Mouse (Mus musculus): Measurements from ENCODE around the gene Odf2. TPM values are rescaled to one million over a fixed set of nuclear protein-coding genes. Genes with fewer than 3 reads are reported as not detected.
"Not testable (repeated sequence)": the region's sequence is repeated elsewhere in the genome, so short reads cannot be mapped to it uniquely, and the experiment has no call there.

Odf2 gene
- polyA plus RNA-seq, 2 experiments, result 23.5 to 29.6 TPM

GRCm38 (mm10) chr2:29879964-29880830 is 8.8 kb upstream of the Odf2 start:
- no peak overlapping the region for H3K4me3 ChIP-seq (ENCODE audit: insufficient read depth in 1 of 2, low read depth in 2 of 2, low read length in 2 of 2)
- peaks cover 2% of the 10 kb centered on the region; the same call in 1 of the 2 replicates for H3K9me3 ChIP-seq (ENCODE audit: control insufficient read depth, low read length)
- WGBS (ENCODE audit: insufficient replicate concordance), result 79% methylated on average over 17 of the region's 17 CpGs
- no peak overlapping the region for H3K4me2 ChIP-seq (ENCODE audit: low read depth)
- H3K4me1 ChIP-seq (replicated peaks; ENCODE audit: control insufficient read depth in 2 of 2, insufficient read depth in 2 of 2, low read length in 1 of 2), result peaks cover 0 to 3% of the 10 kb centered on the region in 2 experiments; a peak in 1 of 4 replicates
- no peak overlapping the region for H3K9ac ChIP-seq (replicated peaks)
- no peak overlapping the region for H3K27ac ChIP-seq
- no peak for ATAC-seq (ENCODE audit: insufficient read depth)
- no peak for DNase-seq (ENCODE audit: low read depth in 3 of 3, low spot score in 3 of 3)
- H3K36me3 ChIP-seq (replicated peaks; ENCODE audit: control insufficient read depth, insufficient read depth, low read depth), result peaks cover 39% of the 10 kb centered on the region
- H3K27me3 ChIP-seq (ENCODE audit: control insufficient read depth, insufficient read depth, low read length), result no peaks in the 10 kb centered on the region
- TF ChIP-seq EP300 (IDR thresholded peaks at IDR 0.05; ENCODE audit: low read depth), result no peak
- TF ChIP-seq CTCF (IDR thresholded peaks at IDR 0.05; ENCODE audit: low read depth), result no peak

- 59% methylated on average over 9 of the region's 9 CpGs for WGBS (ENCODE audit: insufficient replicate concordance)
- not testable (repeated sequence) for H3K9ac ChIP-seq (replicated peaks); H3K4me3 ChIP-seq (ENCODE audit: insufficient read depth in 1 of 2, low read depth in 2 of 2, low read length in 2 of 2); H3K27ac ChIP-seq; DNase-seq (ENCODE audit: low read depth in 3 of 3, low spot score in 3 of 3); H3K27me3 ChIP-seq (ENCODE audit: control insufficient read depth, insufficient read depth, low read length); H3K4me2 ChIP-seq (ENCODE audit: low read depth); ATAC-seq (ENCODE audit: insufficient read depth); H3K9me3 ChIP-seq (ENCODE audit: control insufficient read depth, low read length); H3K36me3 ChIP-seq (replicated peaks; ENCODE audit: control insufficient read depth, insufficient read depth, low read depth)
- peaks cover 14 to 16% of the 10 kb centered on the region in 2 experiments for H3K4me1 ChIP-seq (replicated peaks; ENCODE audit: control insufficient read depth in 2 of 2, insufficient read depth in 2 of 2, low read length in 1 of 2)
- peak; percentile 43; the same call in 1 of the 2 replicates for TF ChIP-seq CTCF (IDR thresholded peaks at IDR 0.05; ENCODE audit: low read depth)
These were observed 2.2 kb upstream of the Odf2 start for GRCm38 (mm10) chr2:29886659-29887292.

- Histone ChIP-seq H3K27ac (peak overlapping the region; percentile 91), H3K9ac (replicated peaks) (peak overlapping the region; percentile 98), H3K4me1 (replicated peaks; ENCODE audit: control insufficient read depth in 2 of 2, insufficient read depth in 2 of 2, low read length in 1 of 2) (peaks cover 14 to 16% of the 10 kb centered on the region in 2 experiments), H3K27me3 (ENCODE audit: control insufficient read depth, insufficient read depth, low read length) (peaks cover 5% of the 10 kb centered on the region), H3K4me2 (ENCODE audit: low read depth) (peak overlapping the region; percentile 99), H3K36me3 (replicated peaks; ENCODE audit: control insufficient read depth, insufficient read depth, low read depth) (peaks cover 34% of the 10 kb centered on the region), H3K4me3 (ENCODE audit: insufficient read depth in 1 of 2, low read depth in 2 of 2, low read length in 2 of 2) (peak overlapping the region; percentile 84 to 99), H3K9me3 (ENCODE audit: control insufficient read depth, low read length) (no peaks in the 10 kb centered on the region)
- under 1% methylated on average over 59 of the region's 61 CpGs for WGBS (ENCODE audit: insufficient replicate concordance)
- TF ChIP-seq EP300 (IDR thresholded peaks at IDR 0.05; ENCODE audit: low read depth), result no peak
- TF ChIP-seq CTCF (IDR thresholded peaks at IDR 0.05; ENCODE audit: low read depth), result peak; percentile 88
- peak; percentile 90 to 92 (median 91) for DNase-seq (ENCODE audit: low read depth in 3 of 3, low spot score in 3 of 3)
- ATAC-seq (ENCODE audit: insufficient read depth), result peak; percentile 92
These were observed 1.2 kb downstream of the Odf2 start for GRCm38 (mm10) chr2:29889991-29890833.

DNA sequence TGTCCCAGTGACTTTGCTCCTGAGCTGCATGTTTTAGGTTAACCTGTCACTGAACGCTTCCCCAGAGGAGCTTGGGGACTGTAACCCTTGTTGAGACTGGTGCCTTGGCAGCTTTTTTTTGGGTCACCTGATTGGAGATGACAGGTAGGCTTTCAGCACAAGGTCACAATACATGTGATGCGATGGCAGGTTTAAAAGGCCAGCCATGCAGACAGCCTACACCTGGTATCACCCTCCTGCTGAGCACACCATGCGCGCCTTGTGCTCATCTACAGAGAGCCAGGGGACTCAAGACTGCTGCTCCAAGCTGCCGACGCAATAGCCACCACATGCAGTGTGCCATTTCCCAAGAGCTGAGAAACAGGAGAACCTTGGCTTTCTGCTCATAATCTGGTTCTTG is 2.8 kb downstream of the Odf2 start:
- no peaks in the 10 kb centered on the region for H3K9me3 ChIP-seq (ENCODE audit: control insufficient read depth, low read length)
- 92% methylated on average over 6 of the region's 6 CpGs for WGBS (ENCODE audit: insufficient replicate concordance)
- no peak for DNase-seq (ENCODE audit: low read depth in 3 of 3, low spot score in 3 of 3)
- peaks cover 14 to 16% of the 10 kb centered on the region in 2 experiments for H3K4me1 ChIP-seq (replicated peaks; ENCODE audit: control insufficient read depth in 2 of 2, insufficient read depth in 2 of 2, low read length in 1 of 2)
- peaks cover 5% of the 10 kb centered on the region for H3K27me3 ChIP-seq (ENCODE audit: control insufficient read depth, insufficient read depth, low read length)
- ATAC-seq (ENCODE audit: insufficient read depth), result no peak
- TF ChIP-seq EP300 (IDR thresholded peaks at IDR 0.05; ENCODE audit: low read depth), result no peak
- TF ChIP-seq CTCF (IDR thresholded peaks at IDR 0.05; ENCODE audit: low read depth), result no peak
- H3K36me3 ChIP-seq (replicated peaks; ENCODE audit: control insufficient read depth, insufficient read depth, low read depth), result peaks cover 48% of the 10 kb centered on the region
- no peak overlapping the region for H3K9ac ChIP-seq (replicated peaks)
- H3K4me3 ChIP-seq (ENCODE audit: insufficient read depth in 1 of 2, low read depth in 2 of 2, low read length in 2 of 2), result no peak overlapping the region
- no peak overlapping the region for H3K4me2 ChIP-seq (ENCODE audit: low read depth)
- no peak overlapping the region for H3K27ac ChIP-seq
